8 mouse cellular contexts compared by ENCODE assay signal in the genomic region with DNA sequence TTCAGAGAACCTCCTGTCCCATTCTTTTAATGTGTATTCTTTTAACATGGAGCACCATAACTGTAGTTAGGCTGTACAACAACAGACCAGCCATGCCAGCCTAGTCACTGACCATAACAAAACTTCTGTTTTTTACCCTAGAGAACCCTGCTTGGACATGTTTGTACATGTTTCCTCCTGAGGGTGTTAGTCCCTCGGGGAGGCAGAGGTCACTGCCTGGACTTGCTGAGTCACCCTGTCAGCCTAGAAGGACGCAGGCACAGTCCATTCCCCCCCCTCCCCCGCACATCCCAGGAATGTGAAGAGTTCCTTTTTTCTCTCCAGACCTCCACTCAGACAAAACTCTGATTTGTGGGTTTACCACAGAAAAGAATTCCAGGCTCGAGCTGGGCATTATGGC. TPM values are rescaled to one million over a fixed set of nuclear protein-coding genes. Genes with fewer than 3 reads are reported as not detected.
DNase-seq lines count a peak whose midpoint lies in the region; ATAC-seq and TF ChIP-seq lines count a peak whose summit lies in the region.

No protein-coding gene starts in this region.

- no peak overlapping the region for H3K4me2 ChIP-seq in kidney, postnatal 0 days (ENCODE audit: low read length)

- H3K4me3 ChIP-seq in C2C12 (ENCODE audit: insufficient read depth, poor library complexity, severe bottlenecking), result no peak overlapping the region
- H3K4me3 ChIP-seq in kidney, postnatal 0 days (replicated peaks; ENCODE audit: low read depth, low read length), result no peak overlapping the region
- H3K4me3 ChIP-seq in megakaryocyte, embryonic 14.5 days (replicated peaks), result peak overlapping the region; percentile 56

- H3K4me1 ChIP-seq in kidney, postnatal 0 days (replicated peaks; ENCODE audit: insufficient read depth, low read length), result no peaks in the 10 kb centered on the region
- peaks cover 81% of the 10 kb centered on the region for H3K4me1 ChIP-seq in megakaryocyte, embryonic 14.5 days

- H3K9me3 ChIP-seq in kidney, postnatal 0 days (replicated peaks; ENCODE audit: low read length), result no peaks in the 10 kb centered on the region
- no peaks in the 10 kb centered on the region for H3K9me3 ChIP-seq in megakaryocyte, embryonic 14.5 days

- no peak overlapping the region for H3K9ac ChIP-seq in kidney, postnatal 0 days (ENCODE audit: low read depth, low read length)

- DNase-seq in ZHBTc4 (ENCODE audit: low read depth, low spot score), result peak; percentile 55
- peak; percentile 97 for DNase-seq in heart, adult 11 months
- peak; percentile 70 for DNase-seq in kidney, postnatal 0 days (ENCODE audit: low spot score)
- DNase-seq in cerebellum, postnatal 14 days, result no peak
- DNase-seq in right cerebral cortex, postnatal 25 days, result no peak

- no peaks in the 10 kb centered on the region for H3K79me2 ChIP-seq in C2C12 (ENCODE audit: control insufficient read depth, insufficient read depth)

- H3K27me3 ChIP-seq in C2C12 (ENCODE audit: control insufficient read depth, insufficient read depth, insufficient read length), result no peaks in the 10 kb centered on the region
- H3K27me3 ChIP-seq in kidney, postnatal 0 days (ENCODE audit: insufficient read depth, low read length), result no peaks in the 10 kb centered on the region
- H3K27me3 ChIP-seq in megakaryocyte, embryonic 14.5 days (replicated peaks), result no peaks in the 10 kb centered on the region

- 6% methylated on average over 4 of the region's 4 CpGs for WGBS in kidney, postnatal 0 days

- H3K79me3 ChIP-seq in C2C12 (ENCODE audit: low read depth), result no peaks in the 10 kb centered on the region

- TF ChIP-seq CTCF in C2C12 (IDR thresholded peaks at IDR 0.05; ENCODE audit: control insufficient read depth, insufficient read depth, insufficient read length), result no peak
- no peak for TF ChIP-seq CTCF in kidney, postnatal 0 days (IDR thresholded peaks at IDR 0.05; ENCODE audit: low read depth)

- H3ac ChIP-seq in C2C12 (ENCODE audit: control insufficient read depth, insufficient read length, low read depth), result no peak overlapping the region

- H3K36me3 ChIP-seq in C2C12 (ENCODE audit: control insufficient read depth, insufficient read depth), result no peaks in the 10 kb centered on the region
- no peaks in the 10 kb centered on the region for H3K36me3 ChIP-seq in kidney, postnatal 0 days (ENCODE audit: insufficient read depth, low read length)
- H3K36me3 ChIP-seq in megakaryocyte, embryonic 14.5 days (replicated peaks; ENCODE audit: low read length), result no peaks in the 10 kb centered on the region

- peak; percentile 89 for ATAC-seq in kidney, postnatal 0 days (replicated peaks; ENCODE audit: low FRiP score, low read depth)
- ATAC-seq in activated CD4-positive, CD25-positive, alpha-beta regulatory T cell, adult 4 months, result no peak

- peak overlapping the region; percentile 55 for H3K27ac ChIP-seq in kidney, postnatal 0 days

TF ChIP-seq in C2C12, 6 proteins besides CTCF, POLR2A, EP300 and RAD21:
- no peak for TF ChIP-seq USF1 (IDR thresholded peaks at IDR 0.05; ENCODE audit: low read depth)
- TF ChIP-seq MYOG (IDR thresholded peaks at IDR 0.05; ENCODE audit: control insufficient read depth, extremely low read depth, insufficient read length), result no peak
- TF ChIP-seq MYOD1 (IDR thresholded peaks at IDR 0.05; ENCODE audit: control insufficient read depth, insufficient read length, low read depth), result no peak
- TF ChIP-seq MAX (IDR thresholded peaks at IDR 0.05), result no peak
- TF ChIP-seq CEBPB (IDR thresholded peaks at IDR 0.05; ENCODE audit: low read depth), result no peak
- TF ChIP-seq FOSL1 (IDR thresholded peaks at IDR 0.05; ENCODE audit: insufficient read depth, low read length, poor library complexity, severe bottlenecking), result peak; percentile 90

RNA-seq across cellular contexts. Expression of a gene that starts 7.0 kb away (rescaled TPM):
- polyA plus RNA-seq in C2C12 (2012; fragmentation: generic; extraction: Trizol), result 36.0 TPM
- 22.0 and 24.5 TPM in 2 replicates for polyA plus RNA-seq in kidney, postnatal 0 days (2015; fragmentation: Nextera tagmentation; extraction: Ambion mirVana)
- 39.9 and 41.8 TPM in 2 replicates for polyA plus RNA-seq in megakaryocyte, embryonic 14.5 days (2012; ENCODE audit: insufficient read depth, low replicate concordance)
- 10 to 100 TPM; 44.4 to 62.8 TPM for polyA plus RNA-seq in activated CD4-positive, CD25-positive, alpha-beta regulatory T cell, adult 4 months (2017; shearing (Covaris generic))

RNA-seq across cellular contexts. Expression of a gene that starts 28.6 kb away (rescaled TPM):
- 12.8 TPM for polyA plus RNA-seq in C2C12 (2012; fragmentation: generic; extraction: Trizol)
- polyA plus RNA-seq in kidney, postnatal 0 days (2015; fragmentation: Nextera tagmentation; extraction: Ambion mirVana), result 12.7 and 13.1 TPM in 2 replicates
- polyA plus RNA-seq in megakaryocyte, embryonic 14.5 days (2012; ENCODE audit: insufficient read depth, low replicate concordance), result 0.47 TPM in 1 of 2 replicates, not detected in the other
- polyA plus RNA-seq in activated CD4-positive, CD25-positive, alpha-beta regulatory T cell, adult 4 months (2017; shearing (Covaris generic)), result 1 to 10 TPM; 1.7 TPM

Comparison
In these comparisons a context has a peak if more than half of its experiments do, and no peak if none do; other contexts are left out.
1. DNase-seq: peak in ZHBTc4 (single experiment), heart, adult 11 months (single experiment) and kidney, postnatal 0 days (single experiment); none in cerebellum, postnatal 14 days (0 of 2) and right cerebral cortex, postnatal 25 days (single experiment).